Mouse (Mus musculus): ENCODE results near the gene Eef1akmt3.

- TF ChIP-seq EP300 (IDR thresholded peaks at IDR 0.05) (no peak), CTCF (IDR thresholded peaks at IDR 0.05) (no peak)
These were observed 39.3 kb downstream of the Eef1akmt3 start for GRCm38 (mm10) chr10:127002056-127002455.
